19 mouse cellular contexts compared by ENCODE assay signal in genomic region chr1:157452759-157453549, GRCm38 (mm10). TPM values are rescaled to one million over a fixed set of nuclear protein-coding genes. Genes with fewer than 3 reads are reported as not detected.
DNase-seq lines count a peak whose midpoint lies in the region; ATAC-seq lines count a peak whose summit lies in the region.
"Had no signal": no experiment of that assay in that cellular context is flagged by ENCODE, and none has a peak within 500 bp of the region (broad histone marks: within the 10 kb centered on the region; RNA-seq: fewer than 3 reads in every experiment).

No protein-coding gene starts in this region.

- H3K36me3 ChIP-seq in midbrain, embryonic 13.5 days = no peaks in the 10 kb centered on the region
- H3K36me3 ChIP-seq in midbrain, embryonic 15.5 days (replicated peaks) = no peaks in the 10 kb centered on the region
- no peaks in the 10 kb centered on the region for H3K36me3 ChIP-seq in hindbrain, embryonic 12.5 days
- H3K36me3 ChIP-seq: G1E; heart, embryonic 15.5 days; limb, embryonic 15.5 days had no signal

- H3K4me2 ChIP-seq in midbrain, embryonic 13.5 days (replicated peaks) = no peak overlapping the region
- no peak overlapping the region for H3K4me2 ChIP-seq in midbrain, embryonic 15.5 days
- H3K4me2 ChIP-seq in hindbrain, embryonic 12.5 days (replicated peaks) = no peak overlapping the region
- H3K4me2 ChIP-seq: heart, embryonic 15.5 days; limb, embryonic 15.5 days had no signal

- H3K9me3 ChIP-seq in midbrain, embryonic 13.5 days = no peaks in the 10 kb centered on the region
- no peaks in the 10 kb centered on the region for H3K9me3 ChIP-seq in midbrain, embryonic 15.5 days
- H3K9me3 ChIP-seq in hindbrain, embryonic 12.5 days (replicated peaks) = no peaks in the 10 kb centered on the region
- H3K9me3 ChIP-seq: heart, embryonic 15.5 days; limb, embryonic 15.5 days had no signal

- peak; percentile 55 for DNase-seq in embryo, embryonic 10.5 days (ENCODE audit: low spot score)
- no peak for DNase-seq in embryo, embryonic 10 days (ENCODE audit: low spot score)
- DNase-seq in retina, embryonic 14.5 days (ENCODE audit: low spot score) = peak; percentile 65
- DNase-seq in layer of hippocampus, adult 11-12 months (ENCODE audit: low spot score) = no peak
- DNase-seq in kidney, postnatal 25 days = no peak
- DNase-seq: cerebellum, postnatal 10 days; heart, adult 18-20 months; right cerebral cortex, adult 18-20 months had no signal

- no peak overlapping the region for H3K9ac ChIP-seq in midbrain, embryonic 13.5 days (replicated peaks)
- no peak overlapping the region for H3K9ac ChIP-seq in midbrain, embryonic 15.5 days
- H3K9ac ChIP-seq in hindbrain, embryonic 12.5 days = no peak overlapping the region
- H3K9ac ChIP-seq: heart, embryonic 15.5 days; limb, embryonic 15.5 days had no signal

- H3K4me3 ChIP-seq in midbrain, embryonic 13.5 days (replicated peaks) = no peak overlapping the region
- H3K4me3 ChIP-seq in midbrain, embryonic 15.5 days = no peak overlapping the region
- H3K4me3 ChIP-seq in hindbrain, embryonic 12.5 days = no peak overlapping the region
- H3K4me3 ChIP-seq: erythroblast, embryonic 14.5 days; heart, embryonic 15.5 days; left cerebral cortex, adult 2 months; limb, embryonic 15.5 days had no signal

- peaks cover 11% of the 10 kb centered on the region for H3K27me3 ChIP-seq in midbrain, embryonic 13.5 days
- no peaks in the 10 kb centered on the region for H3K27me3 ChIP-seq in midbrain, embryonic 15.5 days (replicated peaks)
- peaks cover 12% of the 10 kb centered on the region; the same call in 1 of the 2 replicates for H3K27me3 ChIP-seq in hindbrain, embryonic 12.5 days
- H3K27me3 ChIP-seq: heart, embryonic 15.5 days had no signal

- WGBS in midbrain, embryonic 13.5 days = 30% methylated on average over 5 of the region's 5 CpGs
- WGBS in midbrain, embryonic 15.5 days = 34% methylated on average over 5 of the region's 5 CpGs
- WGBS in hindbrain, embryonic 12.5 days = 39% methylated on average over 5 of the region's 5 CpGs

- peak; percentile 71 for ATAC-seq in midbrain, embryonic 13.5 days
- ATAC-seq in midbrain, embryonic 15.5 days (replicated peaks) = no peak
- ATAC-seq in hindbrain, embryonic 12.5 days (ENCODE audit: low FRiP score) = peak; percentile 65
- ATAC-seq: CD4-positive, CD25-positive, alpha-beta regulatory T cell, adult 4 months; intestine, postnatal 0 days had no signal

- peak overlapping the region; percentile 12; the same call in 1 of the 2 replicates for H3K27ac ChIP-seq in midbrain, embryonic 13.5 days
- no peak overlapping the region for H3K27ac ChIP-seq in midbrain, embryonic 15.5 days
- H3K27ac ChIP-seq in hindbrain, embryonic 12.5 days = peak overlapping the region; percentile 24; the same call in 1 of the 2 replicates
- H3K27ac ChIP-seq: heart, embryonic 15.5 days; kidney, postnatal 0 days; left cerebral cortex, adult 2 months; limb, embryonic 15.5 days had no signal

- H3K4me1 ChIP-seq in midbrain, embryonic 13.5 days (replicated peaks) = peaks cover 38% of the 10 kb centered on the region
- H3K4me1 ChIP-seq in midbrain, embryonic 15.5 days = peaks cover 24% of the 10 kb centered on the region
- H3K4me1 ChIP-seq in hindbrain, embryonic 12.5 days = peaks cover 26% of the 10 kb centered on the region

RNA-seq across cellular contexts. Expression of gene Cryzl2, which starts 5.4 kb away (rescaled TPM):
- polyA plus RNA-seq in midbrain, embryonic 13.5 days (2015; fragmentation: Nextera tagmentation; extraction: Ambion mirVana) = 6.0 and 7.4 TPM in 2 replicates
- polyA plus RNA-seq in midbrain, embryonic 15.5 days (2015; fragmentation: Nextera tagmentation; extraction: Ambion mirVana) = 5.3 and 7.9 TPM in 2 replicates
- 6.0 and 9.4 TPM in 2 replicates for polyA plus RNA-seq in hindbrain, embryonic 12.5 days (2016; fragmentation: Nextera tagmentation; extraction: Ambion mirVana)
- polyA plus RNA-seq: G1E had no signal

RNA-seq across cellular contexts. Expression of gene Rasal2, which starts 40.6 kb away (rescaled TPM):
- polyA plus RNA-seq in midbrain, embryonic 13.5 days (2015; fragmentation: Nextera tagmentation; extraction: Ambion mirVana) = 49.2 and 50.4 TPM in 2 replicates
- polyA plus RNA-seq in midbrain, embryonic 15.5 days (2015; fragmentation: Nextera tagmentation; extraction: Ambion mirVana) = 50.4 and 58.7 TPM in 2 replicates
- polyA plus RNA-seq in hindbrain, embryonic 12.5 days (2016; fragmentation: Nextera tagmentation; extraction: Ambion mirVana) = 36.1 and 38.7 TPM in 2 replicates
- polyA plus RNA-seq: CD4-positive, CD25-positive, alpha-beta regulatory T cell, adult 4 months; erythroblast, embryonic 14.5 days had no signal

RNA-seq across cellular contexts. Expression of gene Sec16b, which starts 53.6 kb away (rescaled TPM):
- polyA plus RNA-seq in midbrain, embryonic 13.5 days (2015; fragmentation: Nextera tagmentation; extraction: Ambion mirVana) = 0.26 and 0.32 TPM in 2 replicates
- polyA plus RNA-seq in midbrain, embryonic 15.5 days (2015; fragmentation: Nextera tagmentation; extraction: Ambion mirVana) = 0.34 TPM in 2 replicates
- 1.3 and 2.1 TPM in 2 replicates for polyA plus RNA-seq in hindbrain, embryonic 12.5 days (2016; fragmentation: Nextera tagmentation; extraction: Ambion mirVana)
- polyA plus RNA-seq: erythroblast, embryonic 14.5 days; G1E had no signal

Comparison
In these comparisons a context has a peak if more than half of its experiments do, and no peak if none do; other contexts are left out.
1. DNase-seq: peak in embryo, embryonic 10.5 days (single experiment) and retina, embryonic 14.5 days (single experiment); none in embryo, embryonic 10 days (single experiment), layer of hippocampus, adult 11-12 months (single experiment) and kidney, postnatal 25 days (0 of 2).